Comparison of ENCODE assay signal across 10 mouse cellular contexts in genomic region chr10:43242215-43242614, GRCm38 (mm10).
"Had no signal": no experiment of that assay in that cellular context is flagged by ENCODE, and none has a peak within 500 bp of the region (broad histone marks: within the 10 kb centered on the region; RNA-seq: fewer than 3 reads in every experiment).

No protein-coding gene starts in this region.

- H3K4me2 ChIP-seq: limb, embryonic 12.5 days; neural tube, embryonic 12.5 days had no signal

- H3K9ac ChIP-seq: limb, embryonic 12.5 days; liver, embryonic 14.5 days; neural tube, embryonic 12.5 days had no signal

- DNase-seq: kidney, adult 9 months; kidney, postnatal 10 days; kidney, postnatal 4 days; liver; lung, adult 18-20 months had no signal

- H3K4me3 ChIP-seq: layer of hippocampus, adult 2 months; limb, embryonic 12.5 days; neural tube, embryonic 12.5 days had no signal

- H3K36me3 ChIP-seq: neural tube, embryonic 12.5 days had no signal

- H3K27me3 ChIP-seq: limb, embryonic 12.5 days; neural tube, embryonic 12.5 days had no signal

- H3K27ac ChIP-seq: layer of hippocampus, adult 2 months; limb, embryonic 12.5 days; liver, embryonic 14.5 days; neural tube, embryonic 12.5 days; stomach, postnatal 0 days had no signal
